ENCODE assay signal across 27 mouse cellular contexts in the genomic region with DNA sequence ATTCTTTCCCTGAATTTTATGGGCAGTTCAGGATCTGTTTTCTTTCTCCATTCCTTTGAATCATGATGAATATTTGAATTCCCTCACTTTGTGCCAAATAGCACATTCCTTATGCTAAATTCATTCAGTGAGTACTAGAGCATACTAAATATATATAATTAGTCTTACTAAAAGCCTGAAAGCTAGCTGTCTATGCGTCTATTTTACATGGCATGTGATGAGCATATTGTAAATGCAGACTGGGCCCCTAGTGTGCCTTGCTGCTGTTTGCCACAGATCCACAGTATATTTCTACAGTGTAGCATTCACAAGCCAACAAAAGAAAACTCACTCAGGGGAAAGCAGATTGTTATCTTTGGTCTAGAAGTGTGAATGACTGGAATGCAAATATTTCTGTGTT.
A peak's percentile ranks its signal among the peaks of the same experiment; 100 is the strongest.
DNase-seq lines count a peak whose midpoint lies in the region; ATAC-seq lines count a peak whose summit lies in the region.
"Had no signal": no experiment of that assay in that cellular context is flagged by ENCODE, and none has a peak within 500 bp of the region (broad histone marks: within the 10 kb centered on the region; RNA-seq: fewer than 3 reads in every experiment).

No protein-coding gene starts in this region.

- peak; percentile 83 for ATAC-seq in forebrain, embryonic 13.5 days
- ATAC-seq in forebrain, embryonic 11.5 days (replicated peaks; ENCODE audit: low FRiP score), result no peak
- ATAC-seq in midbrain, embryonic 14.5 days (ENCODE audit: low FRiP score, low TSS enrichment), result no peak
- ATAC-seq: CD4-positive, CD25-positive, alpha-beta regulatory T cell, adult 4 months; intestine, embryonic 16.5 days; liver, embryonic 12.5 days; Patski had no signal

- H3K4me3 ChIP-seq in forebrain, embryonic 13.5 days, result no peak overlapping the region
- H3K4me3 ChIP-seq in forebrain, embryonic 11.5 days (ENCODE audit: low read depth, low read length), result no peak overlapping the region
- H3K4me3 ChIP-seq in midbrain, embryonic 14.5 days (replicated peaks; ENCODE audit: low read depth, low read length), result no peak overlapping the region
- no peak overlapping the region for H3K4me3 ChIP-seq in midbrain, embryonic 10.5 days
- H3K4me3 ChIP-seq: embryonic facial prominence, embryonic 15.5 days; heart, adult 2 months; hindbrain, embryonic 15.5 days; limb, embryonic 13.5 days; liver, embryonic 12.5 days had no signal

- intact Hi-C loops in heart, postnatal 25 days (cut with DNase I), result no loop called here

- no peak overlapping the region for H3K9ac ChIP-seq in forebrain, embryonic 13.5 days
- H3K9ac ChIP-seq in forebrain, embryonic 11.5 days (ENCODE audit: low read length), result no peak overlapping the region
- H3K9ac ChIP-seq in midbrain, embryonic 14.5 days (replicated peaks; ENCODE audit: low read length), result no peak overlapping the region
- H3K9ac ChIP-seq: embryonic facial prominence, embryonic 15.5 days; hindbrain, embryonic 15.5 days; limb, embryonic 13.5 days; liver, embryonic 12.5 days had no signal

- DNase-seq in forebrain, embryonic 11.5 days (ENCODE audit: low spot score), result no peak
- DNase-seq in midbrain, embryonic 14.5 days, result peak; percentile 10
- no peak for DNase-seq in midbrain, embryonic 10.5 days (ENCODE audit: low spot score)
- peak; percentile 50 for DNase-seq in brain, embryonic 18.5 days (ENCODE audit: low read depth, low spot score)
- no peak for DNase-seq in heart, postnatal 25 days (ENCODE audit: low spot score)
- DNase-seq in left cerebral cortex, adult 11 months (ENCODE audit: low spot score), result no peak
- DNase-seq: adrenal gland, postnatal 36 days; cerebellum, adult 2 months; cerebellum, postnatal 36 days; embryo, embryonic 11 days; gastrocnemius, postnatal 36 days; heart, adult 2 months; heart, postnatal 36 days; kidney, adult 9 months; kidney, postnatal 36 days; lung, adult 18-20 months; lung, postnatal 14 days; thymus, adult 2 months had no signal

- no peak overlapping the region for H3K4me2 ChIP-seq in forebrain, embryonic 13.5 days
- H3K4me2 ChIP-seq in forebrain, embryonic 11.5 days (ENCODE audit: low read depth, low read length, severe bottlenecking), result no peak overlapping the region
- H3K4me2 ChIP-seq in midbrain, embryonic 14.5 days (ENCODE audit: low read length), result no peak overlapping the region
- H3K4me2 ChIP-seq: embryonic facial prominence, embryonic 15.5 days; hindbrain, embryonic 15.5 days; limb, embryonic 13.5 days; liver, embryonic 12.5 days had no signal

- WGBS in forebrain, embryonic 13.5 days, result 25% methylated on average over 1 of the region's 1 CpGs
- WGBS in forebrain, embryonic 11.5 days, result 83% methylated on average over 1 of the region's 1 CpGs
- 52% methylated on average over 1 of the region's 1 CpGs for WGBS in midbrain, embryonic 14.5 days
- 84% methylated on average over 1 of the region's 1 CpGs for WGBS in midbrain, embryonic 10.5 days

- H3K27ac ChIP-seq in forebrain, embryonic 13.5 days, result no peak overlapping the region
- H3K27ac ChIP-seq in forebrain, embryonic 11.5 days (ENCODE audit: low read depth, low read length), result no peak overlapping the region
- no peak overlapping the region for H3K27ac ChIP-seq in midbrain, embryonic 14.5 days (replicated peaks; ENCODE audit: low read depth, low read length)
- H3K27ac ChIP-seq in midbrain, embryonic 10.5 days (replicated peaks), result no peak overlapping the region
- H3K27ac ChIP-seq: embryonic facial prominence, embryonic 15.5 days; heart, adult 2 months; hindbrain, embryonic 15.5 days; limb, embryonic 13.5 days; liver, embryonic 12.5 days; stomach, postnatal 0 days had no signal

- no peaks in the 10 kb centered on the region; the same call in 1 of the 2 replicates for H3K9me3 ChIP-seq in forebrain, embryonic 13.5 days (replicated peaks)
- H3K9me3 ChIP-seq in forebrain, embryonic 11.5 days (ENCODE audit: control insufficient read depth, low read length), result no peaks in the 10 kb centered on the region
- H3K9me3 ChIP-seq in midbrain, embryonic 14.5 days (ENCODE audit: control insufficient read depth, low read length), result no peaks in the 10 kb centered on the region
- H3K9me3 ChIP-seq in midbrain, embryonic 10.5 days (replicated peaks), result no peaks in the 10 kb centered on the region
- H3K9me3 ChIP-seq: embryonic facial prominence, embryonic 15.5 days; hindbrain, embryonic 15.5 days; limb, embryonic 13.5 days; liver, embryonic 12.5 days had no signal

- H3K27me3 ChIP-seq in forebrain, embryonic 13.5 days, result no peaks in the 10 kb centered on the region
- H3K27me3 ChIP-seq in forebrain, embryonic 11.5 days (ENCODE audit: control insufficient read depth, insufficient read depth, low read length), result no peaks in the 10 kb centered on the region
- no peaks in the 10 kb centered on the region for H3K27me3 ChIP-seq in midbrain, embryonic 14.5 days (ENCODE audit: control insufficient read depth, insufficient read depth, low read length)
- no peaks in the 10 kb centered on the region for H3K27me3 ChIP-seq in midbrain, embryonic 10.5 days (ENCODE audit: low read depth, poor library complexity, severe bottlenecking)
- H3K27me3 ChIP-seq: embryonic facial prominence, embryonic 15.5 days; hindbrain, embryonic 15.5 days; limb, embryonic 13.5 days; liver, embryonic 12.5 days; Patski had no signal

- H3K36me3 ChIP-seq in forebrain, embryonic 13.5 days (ENCODE audit: poor library complexity, severe bottlenecking), result no peaks in the 10 kb centered on the region
- no peaks in the 10 kb centered on the region for H3K36me3 ChIP-seq in forebrain, embryonic 11.5 days (ENCODE audit: control insufficient read depth, insufficient read depth, low read length)
- H3K36me3 ChIP-seq in midbrain, embryonic 14.5 days (ENCODE audit: control insufficient read depth, insufficient read depth, low read length), result no peaks in the 10 kb centered on the region
- H3K36me3 ChIP-seq in midbrain, embryonic 10.5 days, result no peaks in the 10 kb centered on the region
- H3K36me3 ChIP-seq: embryonic facial prominence, embryonic 15.5 days; hindbrain, embryonic 15.5 days; limb, embryonic 13.5 days; liver, embryonic 12.5 days had no signal

- 0 out of 2 replicates have a peak, but pooled peaks cover 6% of the 10 kb centered on the region for H3K4me1 ChIP-seq in forebrain, embryonic 13.5 days
- no peaks in the 10 kb centered on the region for H3K4me1 ChIP-seq in forebrain, embryonic 11.5 days (replicated peaks; ENCODE audit: control insufficient read depth, insufficient read depth, low read length)
- no peaks in the 10 kb centered on the region for H3K4me1 ChIP-seq in midbrain, embryonic 14.5 days (ENCODE audit: control insufficient read depth, insufficient read depth, low read length)
- no peaks in the 10 kb centered on the region for H3K4me1 ChIP-seq in midbrain, embryonic 10.5 days
- H3K4me1 ChIP-seq: embryonic facial prominence, embryonic 15.5 days; hindbrain, embryonic 15.5 days; liver, embryonic 12.5 days had no signal

Comparison
In these comparisons a context has a peak if more than half of its experiments do, and no peak if none do; other contexts are left out.
1. DNase-seq: peak in midbrain, embryonic 14.5 days (single experiment) and brain, embryonic 18.5 days (single experiment); none in forebrain, embryonic 11.5 days (single experiment), midbrain, embryonic 10.5 days (single experiment), heart, postnatal 25 days (single experiment) and left cerebral cortex, adult 11 months (single experiment).